Mouse (Mus musculus) liver, adult 2 months (tissue): ENCODE measurements around the gene Numb.

Experiments
- CTCF ChIP-seq: fragments of 200-500 bp; IDR thresholded peaks from 2 replicates; pipeline ENCODE4 v1.5.1; 2011; ENCODE audit warnings: low read depth, low read length, control low read depth
- POLR2A ChIP-seq: fragments of 200-500 bp; IDR thresholded peaks from 2 replicates; pipeline ENCODE4 v1.6.1; 2011; ENCODE audit warnings: low read length, control low read depth; ENCODE audit not compliant: insufficient read depth; ENCODE audit errors: extremely low read depth

GRCm38 (mm10) chr12:83785305-83785704 lies 136.4 kb downstream of the Numb start:
- TF ChIP-seq POLR2A (no peak), CTCF (no peak)
